Mouse (Mus musculus) macrophage (primary cell): ENCODE results near the gene Pds5a. TPM values are rescaled to one million over a fixed set of nuclear protein-coding genes. Genes with fewer than 3 reads are reported as not detected.

Experiments used
- H3K27ac ChIP-seq: fragments of 350-480 bp; formaldehyde crosslinking; 2 replicates; pipeline ENCODE4 v1.9.0; 2021
- H3K36me3 ChIP-seq: fragments of 350-480 bp; formaldehyde crosslinking; 2 replicates; pipeline ENCODE4 v1.9.0; 2021; ENCODE audit errors: inconsistent target
- H3K4me3 ChIP-seq: fragments of 350-480 bp; formaldehyde crosslinking; 2 replicates; pipeline ENCODE4 v1.9.0; 2021; ENCODE audit errors: inconsistent target
- H3K79me2 ChIP-seq: fragments of 350-480 bp; formaldehyde crosslinking; 2 replicates; pipeline ENCODE4 v1.9.0; 2021; ENCODE audit errors: inconsistent target
- WGBS: methylation state at CpG from one replicate; pipeline ENCODE4 v1.1.7; 2026; ENCODE audit warnings: inconsistent platforms; ENCODE audit not compliant: missing documents; 5-methylcytosine and 5-hydroxymethylcytosine counted together
- polyA plus RNA-seq: library from polyadenylated mRNA; stranded (reverse); fragments of 250-400 nt; gene quantifications from 3 replicates; pipeline ENCODE4 v1.2.4, GENCODE M21; 2018; ENCODE audit warnings: inconsistent platforms

Gene Pds5a
- polyA plus RNA-seq, 1 experiment from 2014 or later = 38.5 TPM

DNA sequence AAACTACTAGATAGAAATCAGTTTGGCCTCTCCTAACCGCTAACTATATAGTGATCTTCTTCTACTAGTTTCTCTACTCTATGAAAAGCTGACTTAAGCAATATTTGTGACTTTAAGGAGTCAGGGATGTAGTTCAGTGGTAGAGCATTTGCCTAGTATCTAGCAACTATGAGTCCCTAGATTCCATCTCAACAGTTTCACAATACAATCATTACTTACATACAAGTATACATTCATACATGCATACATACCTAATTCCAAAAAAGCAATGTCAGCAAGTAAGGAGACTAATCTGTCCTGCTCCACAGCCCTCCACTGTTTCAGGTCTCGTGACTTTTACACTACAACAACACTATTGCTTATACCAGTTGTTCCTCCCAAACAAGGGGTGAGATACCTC, 36.1 kb downstream of the Pds5a start:
- WGBS = 100% methylated on average over 2 of the region's 2 CpGs
- H3K79me2 ChIP-seq = peaks cover 57% of the 10 kb centered on the region
- H3K36me3 ChIP-seq = peaks cover 20% of the 10 kb centered on the region
- no peak overlapping the region for H3K4me3 ChIP-seq
- H3K27ac ChIP-seq = no peak overlapping the region

DNA sequence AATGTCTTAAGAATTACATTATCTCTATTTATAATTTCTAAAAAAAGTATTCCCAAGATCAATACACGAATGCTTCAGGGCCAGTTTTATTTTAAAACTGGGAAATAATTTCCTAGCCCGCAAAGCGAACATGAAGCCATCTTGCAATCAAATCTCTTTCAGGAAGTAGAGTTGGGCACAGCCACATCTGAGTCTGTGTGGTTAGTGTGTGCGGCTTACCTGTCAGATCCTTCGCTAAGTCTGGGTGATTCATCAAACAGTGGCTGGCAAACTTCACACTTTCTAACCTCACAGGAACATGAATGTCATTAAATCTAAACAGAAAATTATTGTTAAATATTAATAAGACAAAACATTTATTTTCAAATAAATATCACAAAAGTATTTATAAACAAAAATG, 44.3 kb downstream of the Pds5a start:
- Histone ChIP-seq H3K27ac (no peak overlapping the region), H3K36me3 (peaks cover 76% of the 10 kb centered on the region), H3K4me3 (no peak overlapping the region), H3K79me2 (no peaks in the 10 kb centered on the region)
- WGBS = 91% methylated on average over 5 of the region's 5 CpGs

DNA sequence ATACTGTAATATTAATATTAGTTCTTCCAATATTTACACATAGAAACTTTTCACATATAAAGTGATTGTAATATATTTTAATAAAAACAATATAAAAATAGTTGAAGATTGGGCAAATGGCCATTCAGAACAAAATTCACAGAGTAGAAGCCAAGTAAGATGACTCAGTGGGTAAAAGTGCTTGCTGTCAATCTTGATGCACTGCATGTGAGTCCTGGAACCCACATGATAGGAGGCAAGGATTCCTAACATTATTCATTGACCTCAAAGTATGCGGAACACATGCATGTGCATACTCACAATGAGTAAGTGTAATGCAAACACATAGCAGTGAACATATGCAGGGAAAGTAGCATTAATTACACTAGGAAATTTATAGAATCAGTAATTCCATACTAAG, 59.2 kb downstream of the Pds5a start:
- H3K79me2 ChIP-seq = no peaks in the 10 kb centered on the region
- H3K36me3 ChIP-seq = peaks cover 77% of the 10 kb centered on the region
- H3K27ac ChIP-seq = no peak overlapping the region
- no peak overlapping the region for H3K4me3 ChIP-seq
- 93% methylated on average over 1 of the region's 1 CpGs for WGBS

DNA sequence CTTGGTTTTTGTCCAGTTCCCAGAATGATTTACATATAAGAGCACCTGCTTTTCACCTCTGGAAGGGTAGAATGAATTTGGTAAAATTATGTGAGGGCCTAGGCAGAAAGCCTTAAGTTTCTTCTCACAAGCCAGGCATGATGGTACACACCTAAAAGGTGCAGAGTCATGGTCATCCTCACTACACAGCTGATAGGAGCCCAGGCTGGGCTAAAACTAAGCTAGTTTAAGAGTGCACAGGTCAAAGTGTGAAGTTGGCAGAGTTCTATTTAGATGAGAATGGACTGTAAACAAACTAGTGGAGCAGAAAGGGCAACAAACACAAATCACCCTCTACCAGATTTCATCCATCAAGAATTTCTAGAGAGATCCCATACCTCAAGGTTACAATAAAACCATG, 73.7 kb downstream of the Pds5a start:
- Histone ChIP-seq H3K79me2 (no peaks in the 10 kb centered on the region), H3K27ac (no peak overlapping the region), H3K36me3 (peaks cover 63% of the 10 kb centered on the region), H3K4me3 (no peak overlapping the region)

DNA sequence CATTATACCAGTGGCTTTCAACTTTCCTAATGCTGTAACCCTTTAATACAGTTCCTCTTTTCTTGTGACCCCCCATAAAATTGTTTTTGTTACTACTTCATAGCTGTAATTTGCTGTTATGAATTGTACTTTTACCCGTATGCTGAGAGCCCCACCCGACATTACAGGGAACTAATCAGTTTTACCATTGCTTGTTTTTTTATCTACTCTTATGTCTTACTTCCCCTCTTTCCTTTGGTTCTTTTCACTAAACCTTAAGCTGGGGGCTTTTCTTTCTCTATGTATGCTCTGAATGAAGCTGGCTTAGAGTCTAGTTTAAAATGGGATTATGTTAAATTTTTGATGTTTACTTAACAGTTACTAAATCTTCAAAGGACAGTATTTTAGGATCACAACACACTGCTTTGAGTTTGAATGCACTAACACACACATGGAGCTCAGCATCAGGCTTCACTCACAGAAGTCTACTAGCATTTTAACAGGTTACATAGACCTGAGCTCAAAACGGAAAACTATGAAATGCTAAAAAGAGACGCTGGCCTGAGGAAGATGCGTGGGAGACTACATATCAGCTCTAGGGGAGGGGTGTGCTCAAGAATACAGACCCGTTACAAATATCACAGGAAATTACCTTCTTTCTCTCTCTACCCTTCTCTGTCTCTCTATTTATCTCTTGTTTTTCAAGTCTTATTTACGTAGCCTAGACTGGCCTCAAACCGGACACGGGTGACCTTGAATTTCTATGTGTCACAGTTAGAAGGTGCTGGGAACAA, 84.7 kb downstream of the Pds5a start:
- Histone ChIP-seq H3K79me2 (peaks cover 21% of the 10 kb centered on the region; the same call in 1 of the 2 replicates), H3K4me3 (no peak overlapping the region), H3K27ac (no peak overlapping the region), H3K36me3 (peaks cover 49% of the 10 kb centered on the region)
- WGBS = 80% methylated on average over 9 of the region's 9 CpGs

DNA sequence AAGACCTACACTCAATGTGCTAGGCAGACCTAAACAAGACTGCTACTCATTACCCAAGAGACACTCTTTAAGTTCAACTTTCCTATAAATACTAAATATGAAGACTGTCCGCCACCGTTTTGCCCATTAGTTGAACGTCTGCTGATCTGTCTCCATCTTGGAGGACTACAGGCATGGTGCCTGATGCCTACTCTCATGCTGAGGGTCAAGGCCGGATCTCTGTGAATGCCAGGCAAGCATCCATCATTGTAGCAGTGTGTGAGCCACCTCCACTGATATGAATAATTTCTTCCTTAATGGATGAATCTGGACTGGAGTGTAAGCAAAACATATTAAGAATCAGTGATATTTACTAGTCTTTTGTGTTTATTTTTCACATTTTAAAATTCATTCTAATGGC, 87.5 kb downstream of the Pds5a start:
- no peak overlapping the region for H3K27ac ChIP-seq
- H3K4me3 ChIP-seq = no peak overlapping the region
- peaks cover 21% of the 10 kb centered on the region; the same call in 1 of the 2 replicates for H3K79me2 ChIP-seq
- 91% methylated on average over 4 of the region's 4 CpGs for WGBS
- peaks cover 30% of the 10 kb centered on the region for H3K36me3 ChIP-seq

DNA sequence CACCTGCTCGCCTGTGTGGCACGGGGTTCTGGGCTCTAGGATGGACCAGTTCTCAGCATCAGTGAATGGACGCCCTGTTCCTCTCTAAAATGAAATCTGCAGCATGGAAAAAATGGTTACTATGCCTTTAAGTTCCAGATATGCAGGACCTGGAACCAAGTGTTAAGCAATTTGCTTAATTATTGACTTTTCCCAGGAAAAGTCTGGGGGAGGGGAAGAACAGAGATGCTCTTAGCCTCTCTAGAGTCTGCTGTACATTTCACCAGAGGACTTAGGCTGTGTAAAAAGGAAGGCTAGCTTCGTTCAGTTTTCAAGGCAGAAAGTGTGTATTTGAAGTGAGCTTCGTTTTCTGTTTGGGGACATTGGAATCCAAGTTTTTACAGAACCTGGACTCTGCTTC, 88.3 kb downstream of the Pds5a start:
- Histone ChIP-seq H3K27ac (no peak overlapping the region), H3K36me3 (peaks cover 22% of the 10 kb centered on the region; the same call in 1 of the 2 replicates), H3K79me2 (peaks cover 21% of the 10 kb centered on the region; the same call in 1 of the 2 replicates), H3K4me3 (no peak overlapping the region)
- 98% methylated on average over 4 of the region's 5 CpGs for WGBS

DNA sequence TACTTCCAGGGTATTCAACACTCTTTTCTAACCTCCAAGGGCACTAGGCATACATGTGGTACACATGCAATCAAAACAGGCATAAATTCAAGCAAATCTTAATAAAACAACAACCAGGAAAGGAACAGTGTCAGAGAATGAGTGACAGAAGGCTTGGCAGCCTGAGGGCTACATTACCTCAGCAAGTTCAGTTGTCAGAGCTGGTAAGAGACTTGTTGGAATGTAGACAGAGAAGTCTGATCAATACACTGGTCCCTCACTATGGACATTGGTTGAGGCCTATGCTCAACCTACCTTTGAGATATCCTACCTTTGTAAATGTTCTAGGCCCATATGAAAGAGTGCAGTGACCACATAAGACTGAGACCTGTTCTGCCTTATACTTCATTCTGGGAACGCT, 91.3 kb downstream of the Pds5a start:
- 86% methylated on average over 1 of the region's 1 CpGs for WGBS
- Histone ChIP-seq H3K4me3 (no peak overlapping the region), H3K79me2 (peaks cover 7% of the 10 kb centered on the region; the same call in 1 of the 2 replicates), H3K36me3 (0 out of 2 replicates have a peak, but pooled peaks cover 20% of the 10 kb centered on the region), H3K27ac (no peak overlapping the region)

DNA sequence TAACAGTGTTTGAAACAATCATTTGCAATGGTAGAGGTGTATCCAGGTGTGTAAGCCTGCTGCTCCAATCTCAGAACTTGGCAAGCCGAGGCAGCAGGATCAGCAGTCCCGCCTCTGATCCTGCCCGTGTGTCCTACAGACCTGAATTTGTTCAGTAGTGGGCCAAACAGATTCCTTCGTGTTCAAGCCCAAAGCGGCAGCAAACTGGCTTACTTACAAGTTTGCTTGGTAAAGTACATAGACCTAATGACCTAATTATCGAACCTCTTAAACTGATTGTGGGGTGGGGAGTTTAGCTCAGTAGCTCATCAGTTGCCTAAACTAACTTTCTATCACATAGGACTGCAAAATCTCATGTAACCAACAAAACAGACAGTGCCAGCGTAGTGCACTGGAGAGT, 98.4 kb downstream of the Pds5a start:
- peaks cover 23% of the 10 kb centered on the region; the same call in 1 of the 2 replicates for H3K36me3 ChIP-seq
- no peaks in the 10 kb centered on the region for H3K79me2 ChIP-seq
- H3K27ac ChIP-seq = no peak overlapping the region
- 92% methylated on average over 7 of the region's 7 CpGs for WGBS
- no peak overlapping the region for H3K4me3 ChIP-seq

DNA sequence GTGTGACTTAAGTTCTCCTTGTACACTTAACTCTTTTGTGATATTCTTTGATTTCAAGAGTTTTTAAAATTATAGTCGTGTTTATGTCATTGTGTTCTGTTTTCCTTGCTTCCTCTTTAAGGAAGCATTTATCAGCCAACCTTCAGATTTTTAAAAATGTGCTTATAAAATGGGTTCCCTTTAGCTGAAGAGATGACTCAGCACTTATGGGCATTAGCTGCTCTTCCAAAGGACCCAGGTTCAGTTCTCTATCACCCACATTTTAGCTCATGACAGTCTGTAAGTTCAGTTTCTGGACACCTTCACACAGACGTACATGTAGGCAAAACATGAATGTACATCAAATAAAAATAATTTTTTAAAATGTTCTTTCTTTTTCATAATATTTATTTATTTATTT, 105.7 kb downstream of the Pds5a start:
- no peak overlapping the region for H3K4me3 ChIP-seq
- peaks cover 27% of the 10 kb centered on the region; the same call in 1 of the 2 replicates for H3K36me3 ChIP-seq
- no peaks in the 10 kb centered on the region; the same call in 1 of the 2 replicates for H3K79me2 ChIP-seq
- 54% methylated on average over 2 of the region's 2 CpGs for whole genome bisulfite sequencing
- H3K27ac ChIP-seq = no peak overlapping the region

DNA sequence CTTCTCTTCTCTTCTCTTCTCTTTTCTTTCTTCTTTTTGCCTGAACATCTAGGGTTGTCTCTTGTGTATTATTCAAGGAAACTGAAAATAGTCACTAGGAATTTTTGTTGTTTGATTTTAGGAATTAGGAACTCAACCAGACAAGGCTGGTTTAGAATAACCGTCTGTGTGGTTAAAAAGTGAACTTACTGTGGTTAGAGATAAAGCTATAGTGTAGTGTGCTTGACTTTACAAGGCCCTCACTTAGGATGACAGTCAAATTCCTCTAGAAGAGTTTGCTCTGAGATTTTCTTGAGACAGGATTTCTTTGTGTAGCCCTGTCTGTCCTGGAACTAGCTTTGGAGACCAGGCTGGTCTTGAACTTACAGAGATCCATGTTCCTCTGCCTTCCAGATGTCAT, 107.9 kb downstream of the Pds5a start:
- H3K27ac ChIP-seq = no peak overlapping the region
- peaks cover 12% of the 10 kb centered on the region; the same call in 1 of the 2 replicates for H3K79me2 ChIP-seq
- H3K36me3 ChIP-seq = peaks cover 30% of the 10 kb centered on the region
- no peak overlapping the region for H3K4me3 ChIP-seq
- WGBS = 53% methylated on average over 1 of the region's 1 CpGs

DNA sequence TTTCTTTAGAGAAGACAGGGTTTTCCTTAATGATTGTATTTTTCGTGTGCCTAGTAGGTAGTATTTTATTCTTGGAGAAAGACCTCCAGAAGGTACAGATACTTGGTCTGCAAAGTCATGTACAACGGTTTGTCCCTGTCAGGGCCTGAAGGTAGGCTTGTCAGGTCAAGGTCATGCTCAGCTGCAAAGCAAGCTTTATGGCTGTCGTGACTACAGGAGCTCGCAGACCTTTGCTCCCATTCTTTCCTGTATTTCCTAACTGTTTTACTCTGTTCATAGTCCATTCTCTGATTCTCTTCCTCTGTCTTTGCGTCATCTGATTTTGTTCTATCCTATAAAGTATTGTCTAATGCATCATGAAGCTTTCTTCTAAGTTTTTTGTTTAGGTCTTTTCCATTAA, 111.8 kb downstream of the Pds5a start:
- H3K79me2 ChIP-seq = peaks cover 16% of the 10 kb centered on the region; the same call in 1 of the 2 replicates
- WGBS = 94% methylated on average over 5 of the region's 5 CpGs
- H3K36me3 ChIP-seq = peaks cover 26% of the 10 kb centered on the region
- no peak overlapping the region for H3K4me3 ChIP-seq
- H3K27ac ChIP-seq = no peak overlapping the region

DNA sequence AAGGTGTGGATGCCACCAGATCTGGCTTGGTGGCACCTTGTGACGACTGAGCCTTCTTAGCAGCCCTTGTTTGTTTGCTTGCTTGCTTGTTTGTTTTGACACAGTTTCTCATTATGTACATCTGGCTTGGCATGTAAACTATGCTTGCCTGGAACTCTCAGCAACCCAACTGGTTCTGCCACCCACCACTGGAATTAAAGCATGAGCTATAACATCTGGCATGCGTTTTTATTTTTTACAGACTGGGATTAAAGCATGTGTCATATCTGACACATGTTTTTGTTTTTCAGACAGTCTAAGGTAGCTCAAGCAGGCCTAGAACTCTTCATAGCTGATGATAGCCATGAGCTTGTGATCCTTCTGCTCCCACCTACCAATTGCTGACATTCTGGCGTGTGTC, 119.5 kb downstream of the Pds5a start:
- 92% methylated on average over 3 of the region's 3 CpGs for WGBS
- Histone ChIP-seq H3K36me3 (peaks cover 29% of the 10 kb centered on the region), H3K4me3 (no peak overlapping the region), H3K79me2 (peaks cover 52% of the 10 kb centered on the region; the same call in 1 of the 2 replicates), H3K27ac (no peak overlapping the region)

DNA sequence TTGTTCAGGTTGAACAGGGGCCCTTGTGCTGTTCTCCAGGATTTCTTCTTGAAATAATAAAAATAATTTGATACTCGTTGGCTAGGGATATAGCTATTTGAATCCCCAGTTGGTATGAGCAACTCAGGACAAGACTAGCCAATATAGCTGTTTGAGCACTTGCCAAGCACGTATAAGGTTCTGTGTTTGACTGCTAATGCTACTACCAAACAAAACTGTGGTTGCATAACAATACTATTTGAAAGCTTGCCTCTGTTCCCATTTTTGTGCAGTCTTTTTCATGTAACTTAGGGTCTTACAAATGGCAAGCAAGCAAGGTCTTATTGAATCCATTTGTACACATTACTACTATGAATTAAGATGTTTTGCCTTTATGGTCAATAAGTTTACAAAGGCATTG, 122.2 kb downstream of the Pds5a start:
- 86% methylated on average over 2 of the region's 2 CpGs for WGBS
- H3K27ac ChIP-seq = no peak overlapping the region
- H3K4me3 ChIP-seq = no peak overlapping the region
- peaks cover 72% of the 10 kb centered on the region; the same call in 1 of the 2 replicates for H3K79me2 ChIP-seq
- H3K36me3 ChIP-seq = peaks cover 11% of the 10 kb centered on the region

DNA sequence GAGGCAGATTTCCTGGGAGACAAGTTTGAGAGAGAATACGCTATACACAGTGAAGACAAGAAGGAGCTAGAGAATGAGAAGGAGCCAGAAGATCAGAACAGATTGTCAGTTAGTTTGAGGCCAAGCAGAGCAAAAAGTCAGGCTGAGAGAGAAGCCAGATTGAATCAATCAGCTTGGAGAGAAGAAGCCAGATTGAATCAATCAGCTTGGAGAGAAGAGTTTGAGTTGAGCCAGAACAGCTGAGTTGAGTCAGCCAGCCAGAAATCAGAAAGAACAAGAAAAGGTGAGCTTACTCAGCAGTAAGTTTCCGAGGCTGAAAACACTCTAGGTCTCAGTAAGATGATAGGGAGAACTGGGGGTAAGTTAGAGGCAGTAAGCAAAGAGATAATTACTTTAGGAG, 123.2 kb downstream of the Pds5a start:
- no peak overlapping the region for H3K27ac ChIP-seq
- WGBS = 96% methylated on average over 2 of the region's 2 CpGs
- no peak overlapping the region for H3K4me3 ChIP-seq
- peaks cover 83% of the 10 kb centered on the region for H3K79me2 ChIP-seq
- H3K36me3 ChIP-seq = peaks cover 11% of the 10 kb centered on the region
